Mouse (Mus musculus) midbrain, postnatal 0 days (tissue): Measurements from ENCODE around the gene Ago4. TPM values are rescaled to one million over a fixed set of nuclear protein-coding genes. Genes with fewer than 3 reads are reported as not detected.

Source experiments
- ATAC-seq: fragments of 200-750 bp; cut with Nextera tagmentation; 2 replicates; pipeline ENCODE4 v1.8.0; 2017; ENCODE audit warnings: moderate number of reproducible peaks, mild to moderate bottlenecking, moderate TSS enrichment, moderate library complexity; ENCODE audit not compliant: low FRiP score
- DNase-seq: peaks from one replicate; pipeline ENCODE4 v3.0.0-alpha.2; 2015; ENCODE audit warnings: low spot score
- H3K27ac ChIP-seq: fragments of 300-500 bp; sonication (generic); 2 replicates; pipeline ENCODE4 v1.5.1; 2014; ENCODE audit warnings: low read depth, mild to moderate bottlenecking, low read length, mixed read lengths
- H3K27me3 ChIP-seq: fragments of 300-500 bp; sonication (generic); 2 replicates; pipeline ENCODE4 v1.6.1; 2014; ENCODE audit warnings: low read length, control low read depth, mixed read lengths; ENCODE audit not compliant: insufficient read depth
- H3K36me3 ChIP-seq: fragments of 300-500 bp; sonication (generic); 2 replicates; pipeline ENCODE4 v1.6.1; 2014; ENCODE audit warnings: low read length, control low read depth, mixed read lengths; ENCODE audit not compliant: insufficient read depth
- H3K4me1 ChIP-seq: fragments of 300-500 bp; sonication (generic); 2 replicates; pipeline ENCODE4 v1.6.1; 2014; ENCODE audit warnings: mild to moderate bottlenecking, control low read depth, antibody characterized with exemption, low read length, mixed read lengths; ENCODE audit not compliant: insufficient read depth
- H3K4me2 ChIP-seq: fragments of 300-500 bp; sonication (generic); 2 replicates; pipeline ENCODE4 v1.6.1; 2014; ENCODE audit warnings: low read depth, mild to moderate bottlenecking, low read length, mixed read lengths; ENCODE audit not compliant: poor library complexity, severe bottlenecking
- H3K4me3 ChIP-seq: fragments of 300-500 bp; sonication (generic); 2 replicates; pipeline ENCODE4 v1.5.1; 2014; ENCODE audit warnings: low read depth, mild to moderate bottlenecking, low read length, moderate library complexity
- H3K9ac ChIP-seq: fragments of 300-500 bp; sonication (generic); replicated peaks from 2 replicates; pipeline ENCODE4 v1.6.1; 2014; ENCODE audit warnings: mild to moderate bottlenecking, low read length, moderate library complexity, mixed read lengths; ENCODE audit not compliant: poor library complexity, severe bottlenecking
- H3K9me3 ChIP-seq: fragments of 300-500 bp; sonication (generic); 2 replicates; pipeline ENCODE4 v1.6.1; 2016; ENCODE audit warnings: low read length, control low read depth
- CTCF ChIP-seq: IDR thresholded peaks from 2 replicates; pipeline ENCODE4 v1.5.1; 2016; ENCODE audit warnings: antibody characterized with exemption, mild to moderate bottlenecking
- WGBS: fragments of 180-500 bp; shearing (Covaris S2); extraction: QIAGEN DNeasy Blood & Tissue Kit; methylation state at CpG from one replicate; pipeline ENCODE4 v1.1.7; 2014; 5-methylcytosine and 5-hydroxymethylcytosine counted together
- polyA plus RNA-seq: library from polyadenylated mRNA; unstranded; fragments of >200 nt; fragmentation: Nextera tagmentation; extraction: Ambion mirVana; gene quantifications from 2 replicates; pipeline ENCODE4 v1.2.1, GENCODE M21; 2015
- total RNA-seq: library from RNA; depleted of rRNA; stranded (reverse); fragments of >200 nt; gene quantifications from 2 replicates; pipeline ENCODE4 v1.2.3, GENCODE M21; 2014

Gene Ago4
- total and polyA plus RNA-seq, 2 experiments from 2014 or later: 3.6 to 10.0 TPM

GRCm38 (mm10) chr4:126486217-126486616 is 47.1 kb downstream of the Ago4 start:
- ATAC-seq: no peak
- no peaks in the 10 kb centered on the region for H3K27me3 ChIP-seq
- no peaks in the 10 kb centered on the region for H3K9me3 ChIP-seq
- DNase-seq: no peak
- H3K4me3 ChIP-seq: no peak overlapping the region
- no peak for TF ChIP-seq CTCF
- no peak overlapping the region for H3K4me2 ChIP-seq
- 78% methylated on average over 1 of the region's 1 CpGs for WGBS
- H3K27ac ChIP-seq: no peak overlapping the region
- no peaks in the 10 kb centered on the region for H3K4me1 ChIP-seq
- H3K9ac ChIP-seq: no peak overlapping the region
- H3K36me3 ChIP-seq: peaks cover 7% of the 10 kb centered on the region; the same call in 1 of the 2 replicates

DNA sequence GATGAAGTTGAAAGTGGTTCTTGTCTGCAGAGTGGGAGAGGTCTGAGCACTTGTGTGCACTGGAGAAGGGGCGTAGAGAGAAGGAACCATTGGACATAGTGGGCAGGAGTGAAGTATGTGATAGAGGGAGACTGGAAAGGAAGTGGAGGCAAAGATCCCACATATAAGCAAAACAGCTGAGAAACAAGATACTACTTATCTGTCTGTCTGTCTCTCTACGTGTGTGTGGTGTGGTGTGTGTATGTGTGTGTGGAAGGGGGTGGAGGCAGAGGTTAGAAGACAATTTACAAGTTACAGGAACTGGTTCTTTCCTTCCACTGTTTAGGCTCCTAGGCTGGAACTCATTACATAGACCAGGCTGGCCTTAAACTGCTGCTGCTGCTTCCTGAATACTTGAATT is 48.2 kb downstream of the Ago4 start:
- Histone ChIP-seq H3K27me3 (no peaks in the 10 kb centered on the region), H3K4me2 (no peak overlapping the region), H3K9ac (no peak overlapping the region), H3K27ac (no peak overlapping the region), H3K36me3 (0 out of 2 replicates have a peak, but pooled peaks cover under 1% of the 10 kb centered on the region), H3K4me3 (no peak overlapping the region), H3K9me3 (no peaks in the 10 kb centered on the region), H3K4me1 (no peaks in the 10 kb centered on the region)
- ATAC-seq (no peak), DNase-seq (no peak)
- TF ChIP-seq CTCF: no peak
- 86% methylated on average over 2 of the region's 2 CpGs for WGBS

DNA sequence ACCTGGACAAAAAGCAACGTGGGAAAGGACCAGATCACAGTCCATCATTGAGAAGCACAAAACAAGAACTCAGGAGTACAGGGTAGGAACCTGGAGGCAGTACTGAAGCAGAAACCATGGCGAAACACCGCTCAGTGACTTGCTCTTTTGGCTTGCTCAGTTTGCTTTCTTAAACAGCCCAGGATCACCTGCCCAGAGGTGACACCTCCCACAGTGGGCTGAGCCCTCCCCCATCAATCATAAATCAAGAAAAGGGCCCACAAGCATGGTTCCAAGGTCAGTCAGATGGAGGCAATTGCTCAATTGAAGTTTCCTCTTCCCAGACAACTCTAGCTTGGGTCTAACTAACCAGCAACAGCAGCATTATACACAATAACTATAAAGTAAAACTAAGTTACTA is 49.4 kb downstream of the Ago4 start:
- Histone ChIP-seq H3K9me3 (no peaks in the 10 kb centered on the region), H3K27me3 (no peaks in the 10 kb centered on the region), H3K4me1 (no peaks in the 10 kb centered on the region), H3K36me3 (no peaks in the 10 kb centered on the region), H3K4me2 (no peak overlapping the region), H3K9ac (no peak overlapping the region), H3K27ac (no peak overlapping the region), H3K4me3 (no peak overlapping the region)
- WGBS: 83% methylated on average over 3 of the region's 3 CpGs
- DNase-seq (no peak), ATAC-seq (no peak)
- TF ChIP-seq CTCF: no peak

- H3K36me3 ChIP-seq: no peaks in the 10 kb centered on the region
- H3K4me3 ChIP-seq: no peak overlapping the region
- H3K27ac ChIP-seq: no peak overlapping the region
- WGBS: 81% methylated on average over 12 of the region's 12 CpGs
- DNase-seq (no peak), ATAC-seq (no peak)
- H3K9me3 ChIP-seq: no peaks in the 10 kb centered on the region
- no peak overlapping the region for H3K4me2 ChIP-seq
- H3K27me3 ChIP-seq: no peaks in the 10 kb centered on the region
- no peaks in the 10 kb centered on the region for H3K4me1 ChIP-seq
- no peak overlapping the region for H3K9ac ChIP-seq
- no peak for TF ChIP-seq CTCF
Measured at GRCm38 (mm10) chr4:126482951-126483350, 50.3 kb downstream of the Ago4 start.

DNA sequence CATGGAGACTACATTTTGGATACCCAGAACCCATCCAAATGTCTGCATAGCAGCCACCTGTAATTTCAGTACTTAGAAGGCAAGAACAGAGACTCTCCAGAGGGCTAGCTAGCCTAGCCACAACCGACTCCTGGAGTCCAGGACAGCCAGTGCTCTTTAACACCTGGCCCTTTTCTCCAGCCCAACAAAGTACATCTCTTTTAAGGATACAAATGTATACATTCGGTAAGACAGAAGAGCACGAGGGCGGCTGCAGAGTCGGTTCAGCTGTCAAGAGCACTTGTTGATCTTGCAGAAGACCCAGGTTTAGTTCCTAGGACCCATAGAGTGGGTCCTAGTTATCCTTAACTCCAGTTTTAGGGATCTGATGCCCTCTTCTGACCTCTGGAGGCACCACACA is 51.8 kb downstream of the Ago4 start:
- DNase-seq (no peak), ATAC-seq (no peak)
- no peaks in the 10 kb centered on the region for H3K27me3 ChIP-seq
- TF ChIP-seq CTCF: no peak
- H3K36me3 ChIP-seq: no peaks in the 10 kb centered on the region
- WGBS: 91% methylated on average over 5 of the region's 5 CpGs
- H3K4me3 ChIP-seq: no peak overlapping the region
- no peaks in the 10 kb centered on the region for H3K4me1 ChIP-seq
- H3K4me2 ChIP-seq: no peak overlapping the region
- no peak overlapping the region for H3K27ac ChIP-seq
- no peaks in the 10 kb centered on the region for H3K9me3 ChIP-seq
- H3K9ac ChIP-seq: no peak overlapping the region

DNA sequence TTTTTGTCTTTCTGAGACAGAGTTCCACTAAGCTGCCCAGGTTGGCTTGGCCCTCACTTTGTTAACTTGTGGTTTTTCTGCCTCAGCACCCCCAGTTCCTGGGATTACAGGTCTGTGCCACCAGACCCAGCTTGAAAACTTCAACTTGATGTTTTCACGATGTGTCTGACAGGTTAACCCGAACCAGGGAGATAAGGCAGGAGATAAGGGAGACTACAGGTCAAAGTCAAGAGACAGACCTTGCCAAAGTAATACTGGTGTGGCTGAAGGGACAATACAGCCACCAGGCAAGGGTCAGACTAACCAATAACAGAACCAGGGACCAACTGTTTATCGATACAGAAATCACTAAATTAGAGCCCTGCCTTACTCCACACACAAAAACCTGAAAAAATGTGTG is 53.0 kb downstream of the Ago4 start:
- no peak overlapping the region for H3K9ac ChIP-seq
- DNase-seq: no peak
- no peaks in the 10 kb centered on the region for H3K27me3 ChIP-seq
- ATAC-seq: no peak
- no peaks in the 10 kb centered on the region for H3K4me1 ChIP-seq
- no peak overlapping the region for H3K4me3 ChIP-seq
- H3K4me2 ChIP-seq: no peak overlapping the region
- TF ChIP-seq CTCF: no peak
- WGBS: 87% methylated on average over 3 of the region's 3 CpGs
- H3K9me3 ChIP-seq: no peaks in the 10 kb centered on the region
- no peak overlapping the region for H3K27ac ChIP-seq
- H3K36me3 ChIP-seq: no peaks in the 10 kb centered on the region
